Mouse (Mus musculus) brain, embryonic 14.5 days (tissue): ENCODE measurements around the gene Arid5b.

Source experiments
- CTCF ChIP-seq: fragments of 200-500 bp; IDR thresholded peaks from 2 replicates; pipeline ENCODE4 v1.5.1; 2012; ENCODE audit warnings: inconsistent platforms, mild to moderate bottlenecking, moderate library complexity, borderline replicate concordance; ENCODE audit not compliant: insufficient read depth, insufficient read length; ENCODE audit errors: extremely low read depth
- POLR2A ChIP-seq: fragments of 200-500 bp; IDR thresholded peaks from 2 replicates; pipeline ENCODE4 v1.6.1; 2012; ENCODE audit warnings: mild to moderate bottlenecking, inconsistent platforms, borderline replicate concordance; ENCODE audit not compliant: poor library complexity, insufficient read depth, insufficient read length, severe bottlenecking; ENCODE audit errors: extremely low read depth

- TF ChIP-seq CTCF = no peak
- no peak for TF ChIP-seq POLR2A
Observed at GRCm38 (mm10) chr10:68180151-68180550, 98.4 kb downstream of the Arid5b start.
